Mouse (Mus musculus) ES-E14 (cell line): ENCODE measurements around the gene Ear1.
"Not testable (repeated sequence)": the region's sequence is repeated elsewhere in the genome, so short reads cannot be mapped to it uniquely, and the experiment has no call there.

ENCODE experiments used
- CHD2 ChIP-seq: IDR thresholded peaks from 2 replicates; pipeline ENCODE4 v1.6.1; 2014; ENCODE audit warnings: mild to moderate bottlenecking, low read depth, low read length, inconsistent platforms
- MAFK ChIP-seq: IDR thresholded peaks from 2 replicates; pipeline ENCODE4 v1.6.1; 2014; ENCODE audit warnings: mild to moderate bottlenecking, low read depth, low read length, inconsistent platforms; ENCODE audit not compliant: insufficient read depth
- ZC3H11A ChIP-seq: IDR thresholded peaks from 2 replicates; pipeline ENCODE4 v1.6.1; 2012; ENCODE audit warnings: low read depth, mild to moderate bottlenecking, inconsistent platforms, low read length, borderline replicate concordance

DNA sequence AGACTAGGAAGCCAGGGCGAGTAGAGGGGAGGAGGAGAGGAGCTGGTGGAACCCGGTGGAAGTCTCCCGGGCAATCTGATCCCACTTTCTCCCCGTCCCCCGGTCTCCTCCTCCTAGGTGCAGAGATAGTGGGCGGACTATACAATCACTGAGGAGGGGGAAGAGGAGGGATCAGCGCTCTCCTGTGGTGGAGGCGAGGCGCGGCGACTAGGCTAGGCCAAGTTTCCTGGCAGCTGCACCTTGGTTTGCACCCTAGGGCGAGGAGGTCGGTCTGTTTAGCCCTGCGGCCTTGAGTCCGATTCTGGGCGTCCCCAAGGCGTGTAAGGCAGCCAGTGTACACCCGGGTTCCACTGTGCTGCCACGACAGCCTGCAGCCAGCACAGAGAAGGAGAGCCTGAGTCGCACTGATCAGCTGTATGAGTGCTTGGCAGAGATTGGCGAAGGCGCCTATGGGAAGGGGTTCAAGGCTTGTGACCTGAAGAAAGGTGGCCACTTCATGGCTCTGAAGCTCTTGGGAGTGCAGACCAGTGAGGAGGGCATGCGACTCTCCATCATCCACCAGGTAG, 78.3 kb downstream of the Ear1 start:
- not testable (repeated sequence) for TF ChIP-seq ZC3H11A, CHD2, MAFK
